Mouse (Mus musculus): ENCODE data around the gene Nr1i2. TPM values are rescaled to one million over a fixed set of nuclear protein-coding genes. Genes with fewer than 3 reads are reported as not detected.
A peak's percentile ranks its signal among the peaks of the same experiment; 100 is the strongest.

The Nr1i2 gene
- total and polyA plus RNA-seq, 3 experiments: not detected

- no peak overlapping the region for H3K9ac ChIP-seq (ENCODE audit: control insufficient read depth, low read depth, low read length, poor library complexity, severe bottlenecking)
- TF ChIP-seq MYC (IDR thresholded peaks at IDR 0.05; ENCODE audit: low read depth, low read length) (no peak), TAL1 (IDR thresholded peaks at IDR 0.05; ENCODE audit: low read length) (no peak), CHD1 (IDR thresholded peaks at IDR 0.05; ENCODE audit: low read depth, low read length) (no peak), MXI1 (IDR thresholded peaks at IDR 0.05; ENCODE audit: low read depth, low read length) (no peak), GATA1 (IDR thresholded peaks at IDR 0.05; ENCODE audit: low read depth, low read length) (no peak)
- no peak for DNase-seq (ENCODE audit: low read depth, low spot score)
- H3K36me3 ChIP-seq (ENCODE audit: control insufficient read depth in 1 of 2, insufficient read depth in 2 of 2, low read length in 2 of 2): no peaks in the 10 kb centered on the region
- no peaks in the 10 kb centered on the region for H3K9me3 ChIP-seq (replicated peaks; ENCODE audit: insufficient read depth, low read length)
- no peaks in the 10 kb centered on the region for H3K79me2 ChIP-seq (ENCODE audit: control insufficient read depth, insufficient read depth, low read length, poor library complexity)
- H3K27me3 ChIP-seq (ENCODE audit: control insufficient read depth in 1 of 2, insufficient read depth in 2 of 2, low read length in 2 of 2): peaks cover 0 to 2% of the 10 kb centered on the region in 2 experiments; a peak in 1 of 4 replicates
- no peaks in the 10 kb centered on the region for H3K4me1 ChIP-seq (ENCODE audit: control insufficient read depth in 1 of 2, insufficient read depth in 2 of 2, low read length in 2 of 2)
- H3K4me3 ChIP-seq (ENCODE audit: control insufficient read depth in 1 of 2, insufficient read depth in 1 of 2, low read depth in 2 of 2, low read length in 2 of 2): no peak overlapping the region
- no peak overlapping the region for H3K27ac ChIP-seq (ENCODE audit: control insufficient read depth, low read depth, low read length)
These were observed 38.7 kb downstream of the Nr1i2 start for GRCm38 (mm10) chr16:38255927-38256326.

- H3K9ac ChIP-seq (ENCODE audit: control insufficient read depth, low read depth, low read length, poor library complexity, severe bottlenecking): no peak overlapping the region
- no peaks in the 10 kb centered on the region for H3K9me3 ChIP-seq (replicated peaks; ENCODE audit: insufficient read depth, low read length)
- no peak overlapping the region for H3K4me3 ChIP-seq (ENCODE audit: control insufficient read depth in 1 of 2, insufficient read depth in 1 of 2, low read depth in 2 of 2, low read length in 2 of 2)
- H3K27ac ChIP-seq (ENCODE audit: control insufficient read depth, low read depth, low read length): no peak overlapping the region
- no peak for DNase-seq (ENCODE audit: low read depth, low spot score)
- H3K27me3 ChIP-seq (ENCODE audit: control insufficient read depth in 1 of 2, insufficient read depth in 2 of 2, low read length in 2 of 2): peaks cover 0 to 2% of the 10 kb centered on the region in 2 experiments; a peak in 1 of 4 replicates
- no peaks in the 10 kb centered on the region for H3K4me1 ChIP-seq (ENCODE audit: control insufficient read depth in 1 of 2, insufficient read depth in 2 of 2, low read length in 2 of 2)
- H3K36me3 ChIP-seq (ENCODE audit: control insufficient read depth in 1 of 2, insufficient read depth in 2 of 2, low read length in 2 of 2): no peaks in the 10 kb centered on the region
- H3K79me2 ChIP-seq (ENCODE audit: control insufficient read depth, insufficient read depth, low read length, poor library complexity): no peaks in the 10 kb centered on the region
- TF ChIP-seq USF2 (IDR thresholded peaks at IDR 0.05; ENCODE audit: borderline replicate concordance in 1 of 2, insufficient read depth in 1 of 2, low read depth in 1 of 2, low read length in 2 of 2) (no peak), SMC3 (IDR thresholded peaks at IDR 0.05; ENCODE audit: low read depth, low read length) (peak; percentile 44), CTCF (IDR thresholded peaks at IDR 0.05 in 2 of 3, conservative IDR thresholded peaks at IDR 0.05 in 1 of 3; ENCODE audit: control insufficient read depth in 1 of 3, insufficient read depth in 1 of 3, low read depth in 2 of 3, low read length in 3 of 3, poor library complexity in 1 of 3, severe bottlenecking in 1 of 3) (peak; percentile 9 to 33 (median 14); a peak in 5 of 6 replicates), POLR2AphosphoS2 (IDR thresholded peaks at IDR 0.05; ENCODE audit: low read length) (no peak)
These were observed 39.5 kb downstream of the Nr1i2 start for GRCm38 (mm10) chr16:38255107-38255506.

- Histone ChIP-seq H3K27me3 (ENCODE audit: control insufficient read depth in 1 of 2, insufficient read depth in 2 of 2, low read length in 2 of 2) (peaks cover 0 to 2% of the 10 kb centered on the region in 2 experiments; a peak in 1 of 4 replicates), H3K9ac (ENCODE audit: control insufficient read depth, low read depth, low read length, poor library complexity, severe bottlenecking) (no peak overlapping the region), H3K79me2 (ENCODE audit: control insufficient read depth, insufficient read depth, low read length, poor library complexity) (no peaks in the 10 kb centered on the region), H3K9me3 (replicated peaks; ENCODE audit: insufficient read depth, low read length) (no peaks in the 10 kb centered on the region), H3K4me1 (ENCODE audit: control insufficient read depth in 1 of 2, insufficient read depth in 2 of 2, low read length in 2 of 2) (no peaks in the 10 kb centered on the region), H3K27ac (ENCODE audit: control insufficient read depth, low read depth, low read length) (no peak overlapping the region), H3K4me3 (ENCODE audit: control insufficient read depth in 1 of 2, insufficient read depth in 1 of 2, low read depth in 2 of 2, low read length in 2 of 2) (no peak overlapping the region), H3K36me3 (ENCODE audit: control insufficient read depth in 1 of 2, insufficient read depth in 2 of 2, low read length in 2 of 2) (no peaks in the 10 kb centered on the region)
- no peak for TF ChIP-seq ZMIZ1 (IDR thresholded peaks at IDR 0.05; ENCODE audit: low read depth, low read length)
- TF ChIP-seq ZNF384 (IDR thresholded peaks at IDR 0.05; ENCODE audit: low read depth, low read length): no peak
- TF ChIP-seq MXI1 (IDR thresholded peaks at IDR 0.05; ENCODE audit: low read depth, low read length): no peak
- no peak for TF ChIP-seq CHD1 (IDR thresholded peaks at IDR 0.05; ENCODE audit: low read depth, low read length)
- TF ChIP-seq KAT2A (conservative IDR thresholded peaks at IDR 0.05; ENCODE audit: low read depth, low read length): no peak
- no peak for TF ChIP-seq RCOR1 (IDR thresholded peaks at IDR 0.05; ENCODE audit: low read depth, low read length)
- TF ChIP-seq BHLHE40 (IDR thresholded peaks at IDR 0.05; ENCODE audit: borderline replicate concordance, low read depth, low read length): no peak
- no peak for TF ChIP-seq MAX (IDR thresholded peaks at IDR 0.05; ENCODE audit: low read length)
- TF ChIP-seq CHD2 (IDR thresholded peaks at IDR 0.05; ENCODE audit: low read length): no peak
- no peak for TF ChIP-seq UBTF (IDR thresholded peaks at IDR 0.05; ENCODE audit: borderline replicate concordance, insufficient read depth, low read depth, low read length)
- no peak for DNase-seq (ENCODE audit: low read depth, low spot score)
These were observed 40.6 kb downstream of the Nr1i2 start for GRCm38 (mm10) chr16:38254001-38254400.

Measured in MEL (cell line).